Mouse (Mus musculus) CD4-positive, CD25-positive, alpha-beta regulatory T cell, adult 2 months (primary cell): ENCODE measurements around the gene Olfr1272.
"Not testable (repeated sequence)": the region's sequence is repeated elsewhere in the genome, so short reads cannot be mapped to it uniquely, and the experiment has no call there.

Experiments used
- DNase-seq: peaks from one replicate; pipeline ENCODE4 v3.0.0-alpha.2; 2012; ENCODE audit warnings: low read depth, low spot score

Olfr1272 gene

GRCm38 (mm10) chr2:90292741-90293140, at the start of gene Olfr1272:
TSS of gene Olfr1272 (minus strand) at chr2:90292841.
- no peak for DNase-seq

- not testable (repeated sequence) for DNase-seq
Observed at GRCm38 (mm10) chr2:90321900-90322299, 29.3 kb upstream of the Olfr1272 start, which contains the start of gene Gm13769. TSS of gene Gm13769 (plus strand) at chr2:90322200.

- DNase-seq: no peak
Observed at GRCm38 (mm10) chr2:90270932-90271331, 21.7 kb downstream of the Olfr1272 start, which contains the start of gene Olfr1271. TSS of gene Olfr1271 (minus strand) at chr2:90271032.

GRCm38 (mm10) chr2:90257492-90257891, 35.1 kb downstream of the Olfr1272 start, which contains the start of gene Olfr142:
TSS of gene Olfr142 (minus strand) at chr2:90257592.
- DNase-seq: no peak
